9 mouse cellular contexts compared by ENCODE assay signal in the genomic region with DNA sequence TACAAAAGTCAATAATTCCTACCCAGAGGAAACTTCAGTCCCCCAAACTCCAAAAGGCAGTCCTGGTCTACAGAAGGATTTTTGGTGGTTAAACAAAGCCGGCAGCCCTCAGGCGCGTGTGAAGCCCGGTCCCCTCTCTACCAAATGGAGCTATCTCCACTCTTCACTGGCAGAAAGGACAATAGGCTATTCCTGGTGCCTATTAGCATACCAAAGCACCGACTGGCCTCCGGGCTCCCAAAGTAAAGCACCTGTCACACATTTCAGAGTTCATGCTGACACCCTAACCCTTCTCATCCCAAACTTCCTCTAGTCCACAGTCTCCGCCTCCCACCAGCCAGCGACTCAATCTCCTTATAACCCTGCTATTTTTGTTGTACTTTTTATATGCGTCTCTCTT.
"Had no signal": no experiment of that assay in that cellular context is flagged by ENCODE, and none has a peak within 500 bp of the region (broad histone marks: within the 10 kb centered on the region; RNA-seq: fewer than 3 reads in every experiment).

No protein-coding gene starts in this region.

- H3K27ac ChIP-seq: kidney, postnatal 0 days; limb, embryonic 13.5 days; liver, embryonic 14.5 days; midbrain, embryonic 12.5 days; stomach, postnatal 0 days had no signal

- ATAC-seq: midbrain, embryonic 16.5 days had no signal

- H3K9me3 ChIP-seq: limb, embryonic 13.5 days; midbrain, embryonic 12.5 days had no signal

- H3K36me3 ChIP-seq: limb, embryonic 13.5 days; midbrain, embryonic 12.5 days had no signal

- H3K4me2 ChIP-seq: limb, embryonic 13.5 days; midbrain, embryonic 12.5 days had no signal

- H3K4me3 ChIP-seq: limb, embryonic 13.5 days; midbrain, embryonic 12.5 days had no signal

- H3K9ac ChIP-seq: limb, embryonic 13.5 days; liver, embryonic 14.5 days; midbrain, embryonic 12.5 days had no signal

- DNase-seq: kidney, postnatal 36 days; lung, adult 18-20 months; thymus, postnatal 4 days had no signal
